Mouse (Mus musculus): Measurements from ENCODE around the gene Slc31a1.

GRCm38 (mm10) chr4:62437256-62437778, 76.8 kb downstream of the Slc31a1 start:
- TF ChIP-seq CTCF (IDR thresholded peaks at IDR 0.05; ENCODE audit: low read depth) (no peak), EP300 (IDR thresholded peaks at IDR 0.05; ENCODE audit: low read depth) (no peak)
